Mouse (Mus musculus) hindbrain, embryonic 13.5 days (tissue): ENCODE data around the gene Zscan4b. TPM values are rescaled to one million over a fixed set of nuclear protein-coding genes. Genes with fewer than 3 reads are reported as not detected.
"Not testable (repeated sequence)": the region's sequence is repeated elsewhere in the genome, so short reads cannot be mapped to it uniquely, and the experiment has no call there.

Experiments used
- ATAC-seq: fragments of 200-750 bp; cut with Nextera tagmentation; 2 replicates; pipeline ENCODE4 v1.8.0; 2017; ENCODE audit warnings: moderate TSS enrichment; ENCODE audit not compliant: low FRiP score
- H3K27ac ChIP-seq: fragments of 300-500 bp; sonication (generic); 2 replicates; pipeline ENCODE4 v1.5.1; 2015; ENCODE audit warnings: inconsistent platforms, mild to moderate bottlenecking, moderate library complexity
- H3K27me3 ChIP-seq: fragments of 300-500 bp; sonication (generic); 2 replicates; pipeline ENCODE4 v1.6.1; 2015; ENCODE audit warnings: mild to moderate bottlenecking, inconsistent platforms
- H3K36me3 ChIP-seq: fragments of 300-500 bp; sonication (generic); 2 replicates; pipeline ENCODE4 v1.6.1; 2015; ENCODE audit warnings: mild to moderate bottlenecking, inconsistent platforms
- H3K4me1 ChIP-seq: fragments of 300-500 bp; sonication (generic); replicated peaks from 2 replicates; pipeline ENCODE4 v1.6.1; 2015; ENCODE audit warnings: inconsistent platforms
- H3K4me2 ChIP-seq: fragments of 300-500 bp; sonication (generic); 2 replicates; pipeline ENCODE4 v1.6.1; 2015; ENCODE audit warnings: inconsistent platforms, mild to moderate bottlenecking, moderate library complexity
- H3K4me3 ChIP-seq: fragments of 300-500 bp; sonication (generic); 2 replicates; pipeline ENCODE4 v1.5.1; 2015; ENCODE audit warnings: mild to moderate bottlenecking, inconsistent platforms
- H3K9ac ChIP-seq: fragments of 300-500 bp; sonication (generic); 2 replicates; pipeline ENCODE4 v1.6.1; 2015; ENCODE audit warnings: mild to moderate bottlenecking, inconsistent platforms
- H3K9me3 ChIP-seq: fragments of 300-500 bp; sonication (generic); 2 replicates; pipeline ENCODE4 v1.6.1; 2016; ENCODE audit warnings: inconsistent platforms
- WGBS: fragments of 180-500 bp; shearing (Covaris S2); methylation state at CpG from one replicate; pipeline ENCODE4 v1.1.7; 2015; 5-methylcytosine and 5-hydroxymethylcytosine counted together
- polyA plus RNA-seq: library from polyadenylated mRNA; unstranded; fragments of >200 nt; fragmentation: Nextera tagmentation; extraction: Ambion mirVana; gene quantifications from 2 replicates; pipeline ENCODE4 v1.2.1, GENCODE M21; 2015

Gene Zscan4b
- polyA plus RNA-seq = not detected in 2 replicates

GRCm38 (mm10) chr7:10904950-10905349 lies at the start of gene Zscan4b:
Gene Zscan4b, minus strand, starts transcription at chr7:10905050.
- not testable (repeated sequence) for ATAC-seq, H3K9me3 ChIP-seq, H3K4me3 ChIP-seq, H3K4me1 ChIP-seq, H3K9ac ChIP-seq, H3K27me3 ChIP-seq, H3K36me3 ChIP-seq, H3K27ac ChIP-seq, H3K4me2 ChIP-seq
- 95% methylated on average over 1 of the region's 1 CpGs for WGBS

Other genes starting within 250 kb of the Zscan4b start
- gene Nlrp4b, start 217.3 kb downstream of the Zscan4b start, polyA plus RNA-seq = not detected in 2 replicates
- not detected in 2 replicates for gene Vmn1r71, start 150.7 kb downstream of the Zscan4b start, polyA plus RNA-seq
- not detected in 2 replicates for gene Zscan4c, start 100.7 kb upstream of the Zscan4b start, polyA plus RNA-seq
- gene Zscan4-ps1, start 164.6 kb upstream of the Zscan4b start, polyA plus RNA-seq = not detected in 2 replicates